Mouse (Mus musculus) c-Kit-positive CD71-positive TER-119-positive erythroid progenitor cells, embryonic 14.5 days (primary cell): ENCODE measurements around the gene Klhl6.
"Not testable (repeated sequence)": the region's sequence is repeated elsewhere in the genome, so short reads cannot be mapped to it uniquely, and the experiment has no call there.

Source experiments
- DNase-seq: peaks from one replicate; pipeline ENCODE4 v3.0.0-alpha.2; 2013; ENCODE audit warnings: low spot score

The Klhl6 gene

DNA sequence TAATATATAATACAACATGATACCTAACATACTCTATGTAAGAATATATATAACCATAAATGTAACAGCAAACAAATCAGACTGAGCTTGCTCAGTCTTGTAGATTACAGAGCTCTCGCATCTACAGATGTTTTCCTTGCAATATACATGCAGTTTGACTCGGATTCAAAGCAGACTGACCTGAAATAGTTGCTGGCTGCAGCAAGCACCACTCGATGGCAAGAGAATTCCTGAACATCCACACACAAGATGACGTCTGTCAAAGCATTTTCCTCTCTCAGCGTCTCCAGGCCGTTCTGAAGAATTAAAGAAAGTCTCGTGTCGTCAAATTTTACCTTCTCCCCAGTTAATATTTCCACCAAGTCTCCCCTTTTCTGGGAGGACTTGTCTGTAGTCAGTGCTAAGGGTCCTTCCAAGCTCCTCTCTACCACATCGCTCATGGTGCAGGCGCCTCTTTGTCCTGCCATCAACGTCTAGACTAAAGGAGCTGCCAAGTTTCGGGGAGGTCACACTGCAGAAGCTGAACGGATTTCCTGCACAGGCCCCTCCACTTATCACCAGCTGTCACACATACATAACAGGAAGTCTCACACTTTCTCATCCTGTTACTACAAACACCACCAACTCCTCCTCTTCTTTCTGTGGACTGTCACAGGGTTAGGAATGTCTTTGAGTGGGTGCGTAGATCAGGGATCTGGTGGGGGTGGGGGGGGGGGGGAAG is at the start of gene Klhl6:
Gene Klhl6 (minus strand): TSS at position 501 of the 721 bp plus-strand sequence.
- no peak for DNase-seq

GRCm38 (mm10) chr16:20027241-20027640 is 44.4 kb upstream of the Klhl6 start:
- not testable (repeated sequence) for DNase-seq

DNA sequence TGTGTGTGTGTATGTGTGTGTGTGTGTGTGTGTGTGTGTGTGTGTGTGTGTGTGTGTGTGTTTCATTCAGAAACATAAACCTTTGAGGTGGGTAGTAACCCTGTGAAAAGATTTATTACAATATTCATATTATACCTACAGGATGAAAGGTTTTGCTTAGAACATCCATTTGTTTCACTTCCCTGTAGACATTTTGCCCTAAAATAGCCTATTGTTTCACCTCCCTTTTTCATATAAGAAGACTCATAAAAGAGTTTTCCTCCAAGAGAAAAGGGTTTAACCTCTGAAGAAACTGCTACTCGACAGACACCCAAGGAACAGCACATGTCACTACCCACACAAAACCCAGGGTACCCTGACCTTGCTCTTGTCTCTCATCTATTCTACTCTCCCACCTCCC is 40.0 kb upstream of the Klhl6 start:
- no peak for DNase-seq

DNA sequence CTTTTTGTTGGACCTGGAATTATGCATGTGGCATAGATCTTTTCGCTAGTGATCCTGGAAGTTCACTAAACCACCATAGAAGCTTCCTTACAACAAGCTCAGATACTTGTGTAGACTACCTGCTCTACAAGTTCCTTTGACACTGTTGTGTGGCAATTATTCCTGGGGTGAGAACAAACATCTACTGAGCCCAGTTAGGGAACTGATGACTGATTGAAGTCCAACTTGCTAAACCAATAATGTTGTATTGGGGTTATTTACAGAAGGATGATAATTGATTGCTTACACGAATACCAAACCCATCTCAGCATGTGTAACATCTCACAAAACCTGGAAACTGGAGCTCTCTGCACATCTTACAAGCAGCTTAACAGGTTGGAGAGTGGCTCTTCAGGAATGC is 39.0 kb upstream of the Klhl6 start:
- DNase-seq = no peak

DNA sequence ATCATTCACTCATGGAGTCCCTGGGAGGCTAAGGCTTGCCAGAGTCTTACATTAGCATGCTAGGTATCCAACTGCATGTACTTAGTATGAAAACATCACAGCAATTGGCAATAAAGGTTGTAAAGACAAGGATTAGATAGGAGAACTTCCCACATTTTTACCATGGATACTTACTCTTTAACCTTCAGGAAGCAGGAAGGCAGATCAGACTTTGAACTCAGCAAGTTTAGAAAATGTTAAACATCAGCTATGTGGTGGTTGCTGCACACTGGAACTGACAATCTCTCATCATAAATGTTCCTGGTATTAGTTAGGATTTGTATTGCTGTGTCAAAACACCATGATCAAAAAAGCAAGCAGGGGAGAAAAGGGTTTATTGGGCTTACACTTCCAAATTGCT is 29.8 kb upstream of the Klhl6 start:
- DNase-seq = no peak

- no peak for DNase-seq
Observed at GRCm38 (mm10) chr16:20006066-20006465, 23.2 kb upstream of the Klhl6 start.

- not testable (repeated sequence) for DNase-seq
Observed at GRCm38 (mm10) chr16:20000286-20000685, 17.4 kb upstream of the Klhl6 start.

DNA sequence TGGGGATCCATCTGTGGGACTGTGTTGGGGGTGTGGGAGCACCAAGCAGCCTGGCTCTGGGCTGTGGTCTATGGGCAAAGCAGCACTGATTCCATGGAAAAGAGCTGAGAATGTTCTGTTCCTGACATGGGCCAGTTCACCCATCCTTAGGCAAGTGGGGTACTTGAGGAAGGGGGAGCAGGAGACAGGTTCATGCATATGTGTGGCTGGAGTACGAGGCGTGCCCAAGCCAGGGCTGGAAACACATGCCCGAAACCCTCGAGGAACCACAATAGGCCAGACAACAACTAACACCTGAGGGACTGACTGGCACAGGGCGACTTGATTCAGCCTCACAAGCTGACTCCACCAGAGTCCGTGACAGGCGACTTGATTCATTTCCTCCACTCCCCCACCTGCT is 14.8 kb upstream of the Klhl6 start:
- DNase-seq = no peak

DNA sequence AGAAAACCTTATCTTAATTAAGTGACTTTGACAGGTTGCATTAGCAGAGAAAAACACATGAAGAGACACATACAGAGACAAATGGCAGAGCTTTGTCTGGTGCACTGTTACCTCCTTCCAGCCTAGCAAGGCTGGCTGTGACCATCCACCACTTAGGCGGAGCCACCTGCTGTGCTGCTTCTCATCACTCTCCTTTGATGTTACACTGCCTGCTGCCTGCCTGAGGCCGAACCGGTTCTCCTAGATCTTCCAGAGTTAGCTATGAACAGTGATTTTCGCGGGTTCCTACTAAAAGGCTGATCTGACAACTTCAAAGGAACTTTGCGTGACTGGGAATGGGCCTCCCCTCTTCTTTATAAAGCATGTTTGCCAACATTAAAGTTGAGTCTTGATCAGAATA is 14.1 kb upstream of the Klhl6 start:
- not testable (repeated sequence) for DNase-seq

- DNase-seq = no peak
Observed at GRCm38 (mm10) chr16:19995818-19996217, 13.0 kb upstream of the Klhl6 start.

DNA sequence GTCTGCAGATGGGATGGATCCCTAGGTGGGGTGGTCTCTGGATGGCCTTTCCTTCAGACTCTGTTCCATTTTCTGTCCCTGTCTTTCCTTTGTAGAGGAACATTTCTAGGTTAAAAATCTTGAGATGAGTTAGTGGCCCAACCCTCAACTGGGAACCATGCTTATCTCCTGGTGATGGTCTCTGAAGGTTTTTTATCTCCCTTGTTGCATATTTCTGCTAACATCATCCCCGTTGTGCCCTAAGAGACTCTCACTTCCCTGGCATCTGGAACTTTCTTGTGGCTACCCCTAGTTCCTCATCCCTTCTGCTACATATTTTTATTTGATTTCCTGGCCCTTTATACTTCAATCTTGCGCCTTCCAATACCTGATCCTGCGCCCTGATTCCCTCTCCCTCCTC is 10.4 kb upstream of the Klhl6 start:
- DNase-seq = no peak

DNA sequence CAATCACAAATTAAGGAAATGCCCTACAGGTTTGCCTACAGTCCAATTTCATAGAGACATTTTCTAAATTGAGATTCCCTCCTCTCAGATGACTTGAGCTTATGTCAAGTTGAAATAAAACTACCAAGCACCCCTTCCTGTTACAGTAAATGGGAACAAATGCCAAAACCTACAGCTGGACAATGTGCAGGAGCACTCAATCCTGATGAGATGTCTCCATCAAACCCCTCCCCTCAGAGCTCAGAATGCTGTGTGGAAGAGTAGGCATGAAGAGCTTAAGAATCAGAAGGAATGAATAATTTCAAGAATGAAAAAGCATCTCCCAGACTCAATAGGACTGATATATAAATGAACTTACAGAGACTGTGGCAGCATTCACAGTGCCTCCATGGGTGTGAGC is 7.7 kb upstream of the Klhl6 start:
- DNase-seq = no peak

DNA sequence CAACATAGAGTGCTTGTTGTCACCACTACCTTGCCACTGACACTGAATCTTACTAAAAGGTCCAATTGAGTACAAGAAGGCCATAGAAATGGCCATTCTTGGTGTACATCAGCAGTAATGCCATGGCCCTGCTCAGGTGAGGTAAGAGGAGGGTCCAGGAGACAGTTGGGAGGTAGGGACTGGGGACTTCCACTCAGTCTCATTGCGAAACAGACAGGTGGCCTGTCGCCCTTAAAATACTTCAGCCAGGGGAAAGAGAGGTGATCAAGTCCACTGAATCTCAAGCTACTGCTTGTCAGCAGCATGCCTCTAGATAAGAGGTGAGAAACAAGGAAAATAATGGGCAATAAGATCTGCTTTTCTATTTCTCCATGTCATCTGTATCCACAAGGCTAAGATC is 4.8 kb upstream of the Klhl6 start:
- DNase-seq = no peak

DNA sequence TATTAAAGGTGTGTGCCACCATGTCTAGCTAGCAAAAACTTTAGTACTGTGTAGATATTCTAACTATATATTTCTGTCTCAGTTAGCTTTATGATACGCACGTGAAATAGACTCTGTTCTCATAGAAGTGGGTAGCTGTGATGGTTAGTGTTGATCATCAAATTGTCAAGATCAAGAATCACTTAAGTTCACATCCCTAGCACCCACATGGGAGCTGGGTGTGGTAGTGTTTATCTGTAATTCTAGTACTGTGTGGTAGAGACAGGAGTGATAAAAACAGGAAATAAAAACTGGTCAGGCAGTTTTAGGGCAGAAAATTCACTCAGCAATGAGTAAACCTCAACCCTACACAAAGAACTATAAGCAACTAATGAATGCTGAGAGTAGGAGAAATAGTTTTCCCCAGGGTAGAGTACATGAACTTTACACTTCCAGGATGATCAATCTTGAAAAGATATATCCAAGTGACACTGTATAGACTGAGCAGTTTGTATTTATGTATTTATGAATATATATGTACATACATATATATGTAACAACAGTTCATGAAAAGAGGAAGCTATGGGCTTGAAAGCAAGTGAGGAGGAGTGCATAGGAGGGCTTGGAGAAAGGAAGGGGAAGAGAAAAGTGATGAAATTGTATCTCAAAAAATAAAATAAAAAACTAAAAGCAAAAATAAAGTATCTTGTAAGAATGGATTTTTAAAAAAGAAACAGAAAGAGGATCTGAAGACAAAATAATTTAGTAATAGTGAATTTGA is 2.2 kb upstream of the Klhl6 start:
- DNase-seq = no peak

- no peak for DNase-seq
Observed at GRCm38 (mm10) chr16:19983559-19983958, 722 bp upstream of the Klhl6 start.

DNA sequence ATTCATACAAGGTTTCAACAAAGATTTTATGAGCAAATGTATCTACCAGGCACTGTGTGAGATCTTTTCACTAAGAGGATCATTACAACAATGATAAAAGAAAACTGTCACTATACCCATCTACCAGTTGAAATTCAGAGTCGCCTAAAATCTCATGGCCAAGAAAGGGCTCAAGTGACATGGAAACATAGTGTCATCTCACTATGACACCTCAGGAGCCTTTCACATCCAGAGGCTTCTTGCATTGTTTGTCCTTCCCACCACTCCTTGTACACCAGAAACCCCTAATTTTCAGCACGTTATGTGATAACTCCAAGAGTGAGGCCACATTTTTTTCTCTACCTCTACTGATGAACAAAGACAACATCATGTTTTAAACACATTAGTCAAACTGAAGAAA is 1.2 kb downstream of the Klhl6 start:
- DNase-seq = no peak

GRCm38 (mm10) chr16:19981006-19981405 is 1.8 kb downstream of the Klhl6 start:
- DNase-seq = no peak

DNA sequence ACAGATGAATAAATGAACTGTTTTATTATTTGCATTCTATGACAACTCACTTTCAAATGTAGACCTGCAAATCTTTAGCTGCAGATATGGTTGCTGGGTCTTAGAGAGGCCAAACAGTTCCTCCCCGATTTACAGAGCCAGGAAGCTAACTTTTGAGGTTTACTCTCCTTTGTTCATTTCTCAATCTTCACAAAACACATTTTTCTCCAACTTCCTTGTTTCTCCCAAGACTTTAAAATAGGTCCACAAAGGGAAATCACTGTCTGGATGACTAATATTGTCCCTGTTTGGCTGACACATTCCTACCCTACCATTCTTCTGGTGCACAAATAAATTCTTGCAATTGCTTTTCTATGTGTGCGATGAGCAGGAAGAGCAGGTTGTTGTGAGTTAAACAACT is 3.1 kb downstream of the Klhl6 start:
- no peak for DNase-seq

DNA sequence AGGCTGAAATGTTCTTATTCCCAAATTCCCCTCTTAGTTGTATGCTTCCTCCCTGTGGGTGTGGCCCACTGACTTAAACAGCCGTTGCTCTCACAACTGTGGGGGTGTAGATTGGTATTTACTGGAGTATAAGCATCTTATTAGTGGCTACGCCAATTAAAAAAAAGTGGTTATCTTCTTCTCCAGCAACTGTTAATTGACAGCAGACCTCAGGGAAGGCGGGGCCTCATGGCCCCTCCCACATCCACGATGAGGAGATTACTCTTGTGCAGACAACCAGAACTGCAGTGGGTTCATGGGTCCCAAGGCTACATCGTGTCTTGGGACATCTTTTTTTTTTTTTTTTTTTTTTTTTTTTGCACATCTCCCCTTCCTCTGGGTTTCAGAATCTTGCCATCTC is 5.6 kb downstream of the Klhl6 start:
- DNase-seq = peak; percentile 26

GRCm38 (mm10) chr16:19976825-19977224 is 6.0 kb downstream of the Klhl6 start:
- no peak for DNase-seq

- no peak for DNase-seq
Observed at GRCm38 (mm10) chr16:19975432-19975831, 7.4 kb downstream of the Klhl6 start.

- DNase-seq = no peak
Observed at GRCm38 (mm10) chr16:19973480-19973879, 9.4 kb downstream of the Klhl6 start.

DNA sequence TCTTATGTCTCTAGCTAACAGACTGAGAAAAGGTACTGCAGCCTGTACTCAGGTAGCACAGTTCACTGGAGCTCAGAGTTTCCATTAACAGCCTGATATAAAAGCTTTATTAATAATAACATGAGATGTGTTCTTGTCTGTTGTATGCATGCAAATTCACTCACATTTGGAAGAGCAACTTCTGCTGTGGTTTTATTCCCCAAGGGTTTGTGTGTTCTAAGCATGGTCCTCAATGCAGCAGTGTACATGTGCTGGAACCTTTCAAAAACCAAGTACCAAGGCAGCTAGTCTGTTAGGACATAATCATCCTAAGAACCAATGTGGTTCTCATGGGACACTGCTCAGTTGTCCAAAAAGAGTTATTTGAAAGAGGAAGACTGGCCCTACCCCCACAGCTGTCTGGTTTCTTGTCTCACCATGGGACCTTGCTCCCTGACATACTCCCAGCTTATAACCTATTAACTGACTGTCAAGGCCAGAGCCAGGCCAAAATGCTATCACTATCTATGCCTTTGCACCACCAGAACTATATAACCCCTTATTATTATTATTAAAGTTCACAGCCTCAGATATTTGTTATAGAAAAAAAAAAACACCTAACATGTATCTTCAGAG is 10.0 kb downstream of the Klhl6 start:
- DNase-seq = no peak
